Mouse (Mus musculus) spleen, adult 2 months (tissue): ENCODE data around the gene Atp1b1.

Experiments
- CTCF ChIP-seq: fragments of 200-500 bp; IDR thresholded peaks from 2 replicates; pipeline ENCODE4 v1.5.1; 2011; ENCODE audit warnings: mild to moderate bottlenecking, inconsistent platforms; ENCODE audit not compliant: insufficient read depth, insufficient read length, insufficient replicate concordance; ENCODE audit errors: extremely low read depth
- POLR2A ChIP-seq: fragments of 200-500 bp; IDR thresholded peaks from 2 replicates; pipeline ENCODE4 v1.6.1; 2011; ENCODE audit warnings: low read depth, low read length, inconsistent platforms

- TF ChIP-seq CTCF (no peak), POLR2A (no peak)
Measured at GRCm38 (mm10) chr1:164474310-164474709, 16.2 kb upstream of the Atp1b1 start.
